8 mouse cellular contexts compared by ENCODE assay signal in the genomic region with DNA sequence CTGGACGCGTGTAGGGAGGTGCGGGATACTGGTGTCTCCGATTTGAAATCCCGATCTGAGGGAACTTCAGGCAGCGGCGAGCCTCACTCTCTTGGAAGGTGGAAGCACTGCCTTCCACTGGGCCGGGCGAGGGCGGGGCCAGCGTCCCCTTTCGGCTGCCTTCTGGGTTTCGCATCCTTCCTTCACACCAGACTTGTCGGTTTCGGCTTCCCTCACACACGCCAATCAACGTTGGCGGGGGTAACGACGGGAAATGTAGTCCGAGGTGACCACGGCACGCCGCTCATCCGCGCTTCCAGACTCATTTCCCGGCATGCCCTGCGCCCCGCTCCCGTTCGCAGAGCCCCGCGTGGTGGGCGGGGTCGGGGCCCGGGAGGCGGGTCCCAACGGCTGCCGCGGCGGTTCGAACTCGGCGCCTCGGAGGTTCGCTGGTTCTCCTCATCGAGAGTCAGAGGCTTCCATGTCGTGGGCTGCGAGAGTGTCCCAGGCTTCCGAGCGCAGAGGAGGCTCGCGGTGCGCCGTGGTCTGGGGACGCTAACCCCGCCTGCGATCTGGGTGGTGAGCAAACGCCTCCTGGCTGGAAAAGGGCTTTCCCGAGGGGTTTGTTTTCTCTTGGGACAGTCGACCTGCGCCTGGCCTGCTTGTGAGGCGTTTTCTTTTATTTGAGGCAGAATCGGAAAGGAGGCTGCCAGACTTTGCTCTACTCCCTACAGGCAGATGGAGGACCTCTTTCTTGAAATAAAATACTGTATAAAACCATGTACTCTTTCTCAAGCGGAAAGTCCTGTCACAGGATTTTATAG. TPM values are rescaled to one million over a fixed set of nuclear protein-coding genes. Genes with fewer than 3 reads are reported as not detected.
A peak's percentile ranks its signal among the peaks of the same experiment; 100 is the strongest.
DNase-seq lines count a peak whose midpoint lies in the region; ATAC-seq and TF ChIP-seq lines count a peak whose summit lies in the region.

Gene Tmed5 (minus strand): TSS at position 180 of the 803 bp plus-strand sequence.
Gene Ccdc18 (plus strand): TSS at position 435 of the 803 bp plus-strand sequence.

- WGBS in cerebellum, adult 2 months, result under 1% methylated on average over 65 of the region's 65 CpGs
- WGBS in forebrain, postnatal 0 days, result under 1% methylated on average over 65 of the region's 65 CpGs
- WGBS in lung, embryonic 15.5 days, result under 1% methylated on average over 65 of the region's 65 CpGs

- peaks cover 1 to 14% of the 10 kb centered on the region in 2 experiments; a peak in 2 of 4 replicates for H3K36me3 ChIP-seq in MEL (ENCODE audit: control insufficient read depth in 1 of 2, insufficient read depth in 2 of 2, low read length in 2 of 2)
- peaks cover 6% of the 10 kb centered on the region; the same call in 1 of the 2 replicates for H3K36me3 ChIP-seq in forebrain, postnatal 0 days (ENCODE audit: insufficient read depth)
- H3K36me3 ChIP-seq in lung, embryonic 15.5 days, result peaks cover 14% of the 10 kb centered on the region; the same call in 1 of the 2 replicates

- peak within 1 kb of the TSS; percentile 75 for H3K27ac ChIP-seq in MEL (ENCODE audit: control insufficient read depth, low read depth, low read length)
- H3K27ac ChIP-seq in cerebellum, adult 2 months (ENCODE audit: insufficient read depth, low read length), result peak within 1 kb of the TSS; percentile 17; the same call in 1 of the 2 replicates
- H3K27ac ChIP-seq in forebrain, postnatal 0 days (ENCODE audit: low read depth, low read length), result peak within 1 kb of the TSS; percentile 85
- peak within 1 kb of the TSS; percentile 91 for H3K27ac ChIP-seq in lung, embryonic 15.5 days

- TF ChIP-seq CTCF in MEL (IDR thresholded peaks at IDR 0.05 in 2 of 3, conservative IDR thresholded peaks at IDR 0.05 in 1 of 3; ENCODE audit: control insufficient read depth in 1 of 3, insufficient read depth in 1 of 3, low read depth in 2 of 3, low read length in 3 of 3, poor library complexity in 1 of 3, severe bottlenecking in 1 of 3), result no peak
- TF ChIP-seq CTCF in cerebellum, adult 2 months (IDR thresholded peaks at IDR 0.05; ENCODE audit: borderline replicate concordance, insufficient read depth, low read depth, low read length), result no peak; the same call in 1 of the 2 replicates
- peak; percentile 63 for TF ChIP-seq CTCF in forebrain, postnatal 0 days (IDR thresholded peaks at IDR 0.05; ENCODE audit: low read depth)

- peak within 1 kb of the TSS; percentile 83 for H3K4me2 ChIP-seq in forebrain, postnatal 0 days (ENCODE audit: low read depth)
- peak within 1 kb of the TSS; percentile 82 for H3K4me2 ChIP-seq in lung, embryonic 15.5 days

- peak within 1 kb of the TSS; percentile 84 to 93 for H3K4me3 ChIP-seq in MEL (ENCODE audit: control insufficient read depth in 1 of 2, insufficient read depth in 1 of 2, low read depth in 2 of 2, low read length in 2 of 2)
- H3K4me3 ChIP-seq in cerebellum, adult 2 months (replicated peaks; ENCODE audit: insufficient read depth, low read depth, low read length), result peak within 1 kb of the TSS; percentile 82
- H3K4me3 ChIP-seq in forebrain, postnatal 0 days (ENCODE audit: low read depth, low read length), result peak within 1 kb of the TSS; percentile 86
- H3K4me3 ChIP-seq in lung, embryonic 15.5 days, result peak within 1 kb of the TSS; percentile 79

- no peaks in the 10 kb centered on the region for H3K27me3 ChIP-seq in MEL (ENCODE audit: control insufficient read depth in 1 of 2, insufficient read depth in 2 of 2, low read length in 2 of 2)
- no peaks in the 10 kb centered on the region for H3K27me3 ChIP-seq in cerebellum, adult 2 months (ENCODE audit: control insufficient read depth, insufficient read depth, low read length)
- H3K27me3 ChIP-seq in forebrain, postnatal 0 days (ENCODE audit: insufficient read depth, low read length), result no peaks in the 10 kb centered on the region
- no peaks in the 10 kb centered on the region for H3K27me3 ChIP-seq in lung, embryonic 15.5 days

- DNase-seq in MEL (ENCODE audit: low read depth, low spot score), result peak; percentile 99
- peak; percentile 96 to 98 for DNase-seq in cerebellum, adult 2 months
- DNase-seq in forebrain, postnatal 0 days, result peak; percentile 98
- DNase-seq in heart, postnatal 4 days, result peak; percentile 97
- peak; percentile 95 to 96 for DNase-seq in layer of hippocampus, adult 8-10 months (ENCODE audit: low spot score in 2 of 2)
- peak; percentile 96 for DNase-seq in ovary, adult 18-20 months (ENCODE audit: low spot score)
- DNase-seq in thymus, postnatal 0 days (ENCODE audit: low spot score), result peak; percentile 99

- peaks cover 5 to 9% of the 10 kb centered on the region in 2 experiments; a peak in 3 of 4 replicates for H3K4me1 ChIP-seq in MEL (ENCODE audit: control insufficient read depth in 1 of 2, insufficient read depth in 2 of 2, low read length in 2 of 2)
- H3K4me1 ChIP-seq in cerebellum, adult 2 months (ENCODE audit: control insufficient read depth, insufficient read depth, low read length), result no peaks in the 10 kb centered on the region
- peaks cover 6% of the 10 kb centered on the region; the same call in 1 of the 2 replicates for H3K4me1 ChIP-seq in forebrain, postnatal 0 days (ENCODE audit: insufficient read depth)
- peaks cover 8% of the 10 kb centered on the region for H3K4me1 ChIP-seq in lung, embryonic 15.5 days

- TF ChIP-seq EP300 in MEL (IDR thresholded peaks at IDR 0.05; ENCODE audit: low read depth in 1 of 2, low read length in 2 of 2), result peak in 1 of 2 experiments; percentile 32; a peak in 1 of 4 replicates

- peak; percentile 99 for ATAC-seq in forebrain, postnatal 0 days
- peak; percentile 99 for ATAC-seq in lung, embryonic 15.5 days (ENCODE audit: borderline replicate concordance, extremely low read depth, low FRiP score, low TSS enrichment)

- TF ChIP-seq POLR2A in MEL (IDR thresholded peaks at IDR 0.05; ENCODE audit: control insufficient read depth in 1 of 2, insufficient read depth in 1 of 2, low read depth in 1 of 2, low read length in 2 of 2, poor library complexity in 1 of 2), result peak; percentile 73 to 89
- peak; percentile 70 for TF ChIP-seq POLR2A in cerebellum, adult 2 months (IDR thresholded peaks at IDR 0.05; ENCODE audit: borderline replicate concordance, insufficient read depth, low read length)

- peaks cover 16% of the 10 kb centered on the region for H3K79me2 ChIP-seq in MEL (ENCODE audit: control insufficient read depth, insufficient read depth, low read length, poor library complexity)

- H3K9me3 ChIP-seq in MEL (replicated peaks; ENCODE audit: insufficient read depth, low read length), result no peaks in the 10 kb centered on the region
- no peaks in the 10 kb centered on the region for H3K9me3 ChIP-seq in forebrain, postnatal 0 days (ENCODE audit: low read length)
- H3K9me3 ChIP-seq in lung, embryonic 15.5 days, result no peaks in the 10 kb centered on the region

- TF ChIP-seq RAD21 in MEL (IDR thresholded peaks at IDR 0.05; ENCODE audit: low read depth, low read length), result no peak

- peak within 1 kb of the TSS; percentile 84 for H3K9ac ChIP-seq in MEL (ENCODE audit: control insufficient read depth, low read depth, low read length, poor library complexity, severe bottlenecking)
- H3K9ac ChIP-seq in forebrain, postnatal 0 days, result peak within 1 kb of the TSS; percentile 70
- H3K9ac ChIP-seq in lung, embryonic 15.5 days, result peak within 1 kb of the TSS; percentile 87

TF ChIP-seq in MEL, 35 proteins besides CTCF, POLR2A, EP300 and RAD21 (continues in another document):
- TF ChIP-seq UBTF (IDR thresholded peaks at IDR 0.05; ENCODE audit: borderline replicate concordance, insufficient read depth, low read depth, low read length) (0 out of 2 replicates have a peak, but pooled peaks have one; percentile 40), POLR2AphosphoS5 (IDR thresholded peaks at IDR 0.05; ENCODE audit: borderline replicate concordance, low read depth, low read length) (no peak; the same call in 1 of the 2 replicates), ELF1 (IDR thresholded peaks at IDR 0.05; ENCODE audit: low read depth, low read length) (peak; percentile 80), TBP (IDR thresholded peaks at IDR 0.05; ENCODE audit: low read depth, low read length) (peak; percentile 51), NELFE (IDR thresholded peaks at IDR 0.05; ENCODE audit: low read depth, low read length) (peak; percentile 85), RCOR1 (IDR thresholded peaks at IDR 0.05; ENCODE audit: low read depth, low read length) (no peak), MYC (IDR thresholded peaks at IDR 0.05; ENCODE audit: low read depth, low read length) (peak; percentile 80; the same call in 1 of the 2 replicates), USF1 (IDR thresholded peaks at IDR 0.05; ENCODE audit: low read depth, low read length) (peak; percentile 59; the same call in 1 of the 2 replicates), NRF1 (IDR thresholded peaks at IDR 0.05; ENCODE audit: insufficient read depth, low read depth, low read length, poor library complexity, severe bottlenecking) (peak; percentile 42; the same call in 1 of the 2 replicates), ZC3H11A (IDR thresholded peaks at IDR 0.05; ENCODE audit: low read depth, low read length) (no peak), MAFK (IDR thresholded peaks at IDR 0.05; ENCODE audit: borderline replicate concordance, low read depth, low read length) (no peak)

RNA-seq across cellular contexts. Expression of gene Tmed5, which starts in this region (rescaled TPM):
- 55.5 and 63.1 TPM in 2 replicates for total RNA-seq in MEL (2012; rRNA removed)
- 100 to 1,000 TPM in 1 of 2 experiments, 10 to 100 TPM in 1; 40.5 to 181 TPM for polyA plus RNA-seq in MEL (2012; ENCODE audit: insufficient read depth in 1 of 2, insufficient read length in 2 of 2, low read depth in 1 of 2, low replicate concordance in 2 of 2, missing spikeins in 1 of 2)
- polyA plus RNA-seq in cerebellum, adult 2 months (2012; rRNA removed), result 19.9 and 21.6 TPM in 2 replicates
- 17.3 and 20.8 TPM in 2 replicates for total RNA-seq in forebrain, postnatal 0 days (2014; rRNA removed)
- polyA plus RNA-seq in forebrain, postnatal 0 days (2015; fragmentation: Nextera tagmentation; extraction: Ambion mirVana), result 14.0 and 18.7 TPM in 2 replicates
- 10 to 100 TPM; 26.5 to 29.9 TPM for total RNA-seq in heart, postnatal 4 days (2021)
- total RNA-seq in layer of hippocampus, adult 8-10 months (2022), result 10 to 100 TPM; 26.4 to 33.4 (median 30.8) TPM
- 34.8 and 35.4 TPM in 2 replicates for polyA plus RNA-seq in lung, embryonic 15.5 days (2015; fragmentation: Nextera tagmentation; extraction: Ambion mirVana)
- 72.4 and 82.3 TPM in 2 replicates for polyA plus RNA-seq in thymus, postnatal 0 days (2015; fragmentation: Nextera tagmentation; extraction: Ambion mirVana)

RNA-seq across cellular contexts. Expression of gene Ccdc18, which starts in this region (rescaled TPM):
- 2.3 and 3.6 TPM in 2 replicates for total RNA-seq in MEL (2012; rRNA removed)
- 1 to 10 TPM in 1 of 2 experiments, not detected in 1; 3.0 TPM for polyA plus RNA-seq in MEL (2012; ENCODE audit: insufficient read depth in 1 of 2, insufficient read length in 2 of 2, low read depth in 1 of 2, low replicate concordance in 2 of 2, missing spikeins in 1 of 2)
- polyA plus RNA-seq in cerebellum, adult 2 months (2012; rRNA removed), result 0.38 and 0.48 TPM in 2 replicates
- 0.92 and 5.5 TPM in 2 replicates for total RNA-seq in forebrain, postnatal 0 days (2014; rRNA removed)
- polyA plus RNA-seq in forebrain, postnatal 0 days (2015; fragmentation: Nextera tagmentation; extraction: Ambion mirVana), result 2.5 and 2.9 TPM in 2 replicates
- 1 to 10 TPM; 1.3 to 2.1 TPM for total RNA-seq in heart, postnatal 4 days (2021)
- total RNA-seq in layer of hippocampus, adult 8-10 months (2022), result 1 to 10 TPM; 1.4 to 1.8 (median 1.6) TPM
- polyA plus RNA-seq in lung, embryonic 15.5 days (2015; fragmentation: Nextera tagmentation; extraction: Ambion mirVana), result 10.9 and 14.3 TPM in 2 replicates
- 18.7 and 21.0 TPM in 2 replicates for polyA plus RNA-seq in thymus, postnatal 0 days (2015; fragmentation: Nextera tagmentation; extraction: Ambion mirVana)

Comparison
In these comparisons a context has a peak if more than half of its experiments do, and no peak if none do; other contexts are left out.
1. Peak in every context shown above with its lines: DNase-seq, ATAC-seq, H3K4me3 ChIP-seq and H3K27ac ChIP-seq.
2. H3K27ac ChIP-seq: peak in every context shown above with its lines; median percentile 91 in lung, embryonic 15.5 days; 85 in forebrain, postnatal 0 days; 75 in MEL; 17 in cerebellum, adult 2 months.